Mouse (Mus musculus) megakaryocyte, embryonic 14.5 days (primary cell): ENCODE measurements around the gene Abtb2.

ENCODE experiments used
- FLI1 ChIP-seq: IDR thresholded peaks from 2 replicates; pipeline ENCODE4 v1.6.1; 2012; ENCODE audit warnings: low read length, inconsistent platforms, mixed read lengths
- GATA1 ChIP-seq: IDR thresholded peaks from 3 replicates; pipeline ENCODE4 v1.6.1; 2012; ENCODE audit warnings: mixed read lengths, low read length, inconsistent platforms, borderline replicate concordance

DNA sequence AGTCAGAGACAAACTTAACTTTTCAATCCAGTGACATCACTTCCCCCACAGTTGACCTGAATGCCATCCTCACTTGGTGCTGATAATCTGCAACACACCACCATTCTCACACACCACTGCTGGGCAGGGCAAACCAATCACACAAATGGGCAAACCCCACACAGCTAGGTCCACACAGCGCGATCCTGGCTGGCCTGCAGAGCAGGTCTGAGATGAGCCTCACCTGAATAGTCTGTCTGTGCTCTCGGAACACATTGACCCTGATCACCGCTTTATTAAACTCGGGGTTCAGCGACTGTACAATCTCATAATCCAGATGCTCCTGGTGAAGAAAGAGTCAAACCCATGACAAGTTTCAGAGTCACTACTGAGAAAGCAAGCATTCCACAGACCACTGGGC lies 176.7 kb downstream of the Abtb2 start:
- TF ChIP-seq GATA1 (no peak), FLI1 (no peak)
